Mouse (Mus musculus) kidney, adult 9 months (tissue): Measurements from ENCODE around the gene Kcp.

ENCODE experiments used
- DNase-seq: peaks from one replicate; pipeline ENCODE4 v3.0.0; 2022

The Kcp gene

DNA sequence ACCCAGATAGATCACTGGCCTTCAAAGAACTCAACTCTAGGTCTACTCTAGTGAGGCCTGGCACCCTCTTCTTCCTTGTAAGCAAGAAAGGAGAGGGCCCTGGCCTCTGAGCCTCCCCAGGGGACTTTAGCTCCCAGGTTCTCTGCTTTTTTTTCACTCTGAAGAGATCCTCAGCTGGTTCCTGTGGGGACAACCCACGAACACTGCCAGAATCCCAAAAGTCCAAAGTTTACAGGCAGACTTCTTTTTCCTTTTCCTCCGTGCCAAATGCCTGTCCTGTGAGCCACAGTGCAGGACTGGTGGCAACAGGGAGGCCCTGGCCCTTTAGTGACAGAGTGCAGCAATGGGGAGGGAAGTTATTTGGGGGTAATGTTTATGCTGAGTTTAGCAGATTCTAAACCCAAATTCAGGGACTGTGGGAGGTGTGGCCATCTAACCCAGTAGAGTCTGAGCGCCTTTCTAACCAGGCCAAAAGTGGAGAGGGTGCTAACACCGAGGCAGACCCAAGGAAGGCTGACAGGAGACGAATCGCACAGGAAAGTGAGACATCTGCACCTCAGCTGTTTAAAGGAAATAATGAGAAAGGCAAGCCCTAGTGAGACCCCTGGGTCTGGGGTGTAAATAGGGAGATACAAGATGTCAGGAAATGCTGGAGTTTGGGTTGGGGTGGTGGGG lies 15.0 kb upstream of the Kcp start:
- peak; percentile 83 for DNase-seq

DNA sequence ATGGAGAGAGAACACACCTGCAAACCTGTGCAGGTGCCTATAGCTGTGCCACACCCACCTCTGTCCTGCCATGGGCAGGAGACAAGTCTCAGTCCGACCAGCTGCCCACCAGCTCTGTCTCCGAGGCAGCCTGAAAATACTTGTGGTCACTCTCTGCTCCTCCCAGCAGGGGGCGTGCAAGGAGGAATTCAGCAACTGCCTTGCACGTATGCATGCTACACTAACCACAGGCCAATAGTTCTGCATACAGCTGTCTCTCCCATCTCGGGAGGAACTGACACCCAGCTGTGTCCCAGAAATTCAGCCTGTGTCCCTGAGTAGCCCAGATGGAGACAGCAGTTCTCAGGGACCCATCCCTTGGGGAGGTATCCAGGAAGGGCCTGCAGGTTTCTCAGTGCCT lies 9.4 kb upstream of the Kcp start:
- DNase-seq, result peak; percentile 78

DNA sequence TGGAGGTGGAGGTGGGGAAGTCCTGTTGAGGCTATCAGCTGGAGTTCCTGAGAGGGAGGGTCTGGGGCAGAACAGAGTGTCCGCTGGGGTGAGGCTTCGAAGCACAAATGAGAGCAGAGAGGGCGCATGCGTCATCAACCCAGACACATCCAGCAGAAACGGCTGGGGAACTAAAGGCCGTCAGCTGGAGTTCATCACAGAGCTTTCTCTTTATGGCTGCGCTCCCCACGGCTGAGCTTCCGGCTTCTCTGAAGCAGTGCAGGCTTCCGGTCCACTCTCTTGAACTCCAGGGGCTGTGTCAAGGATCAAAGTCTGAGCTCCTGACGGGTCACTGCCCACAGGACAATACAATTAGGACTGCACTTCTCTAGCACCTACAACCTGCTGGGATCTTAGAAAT lies 5.5 kb upstream of the Kcp start:
- peak; percentile 86 for DNase-seq

GRCm38 (mm10) chr6:29509086-29509485 lies 1.3 kb upstream of the Kcp start:
- DNase-seq, result no peak

DNA sequence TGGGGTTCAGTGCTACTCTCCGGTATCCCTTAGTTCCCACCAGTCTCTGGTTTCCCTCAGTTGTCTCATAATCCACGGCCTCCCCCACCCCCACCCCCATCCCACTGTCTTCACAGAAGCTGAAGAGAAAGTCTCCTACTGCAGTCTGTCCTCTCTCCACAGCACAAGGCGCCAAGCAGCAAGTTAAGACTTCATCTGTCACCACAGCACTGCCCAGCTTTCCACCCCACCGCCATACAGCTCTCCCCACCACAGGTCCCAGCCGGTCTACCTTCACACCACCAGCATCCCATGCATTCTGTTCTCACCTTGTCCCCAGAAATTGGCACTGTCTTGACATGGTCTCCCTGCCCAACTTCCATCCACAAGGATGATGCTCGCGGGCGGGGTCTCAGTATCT lies 918 bp downstream of the Kcp start:
- DNase-seq, result no peak

DNA sequence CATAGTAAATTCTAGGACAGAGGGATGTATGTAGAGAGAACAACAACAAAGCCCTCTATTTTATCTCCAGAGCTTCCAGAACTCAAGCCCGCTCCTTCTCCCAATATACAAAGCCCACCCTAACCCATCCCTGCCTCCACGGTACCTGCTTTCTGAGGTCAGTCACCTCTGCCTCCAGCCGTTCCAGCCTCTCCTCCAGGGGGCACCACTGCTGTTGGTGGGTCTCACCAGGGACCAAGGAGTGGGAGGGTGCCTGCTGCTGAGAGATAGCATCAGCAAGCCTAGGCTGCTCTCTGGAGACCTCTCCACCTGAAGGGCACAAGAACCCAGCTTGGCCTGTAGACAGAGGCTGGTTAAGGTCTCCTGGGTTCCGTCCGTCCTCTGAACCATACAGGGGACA lies 2.3 kb downstream of the Kcp start:
- DNase-seq, result no peak

DNA sequence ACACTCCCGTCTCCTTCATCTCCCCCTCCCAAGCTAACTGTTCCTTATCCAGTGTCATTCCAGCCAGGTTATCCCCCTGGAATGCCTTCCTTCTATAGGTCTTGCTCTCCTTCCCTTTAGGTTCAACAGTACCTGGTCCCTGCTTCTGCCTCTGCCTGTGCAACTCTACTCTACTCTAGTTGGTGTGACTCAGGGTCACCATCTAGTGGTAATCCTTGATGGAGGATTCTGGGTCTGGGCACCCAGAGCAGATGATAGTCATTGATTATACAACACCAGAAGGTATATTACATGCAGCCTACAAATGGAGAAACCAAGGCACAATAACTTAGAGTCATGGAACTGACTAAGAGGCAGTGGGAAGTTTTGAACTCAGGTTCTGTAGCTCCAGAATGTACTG lies 6.2 kb downstream of the Kcp start:
- peak; percentile 55 for DNase-seq

GRCm38 (mm10) chr6:29500810-29501209 lies 6.9 kb downstream of the Kcp start:
- DNase-seq, result no peak

- DNase-seq, result no peak
Measured at GRCm38 (mm10) chr6:29500177-29500576, 7.6 kb downstream of the Kcp start.

DNA sequence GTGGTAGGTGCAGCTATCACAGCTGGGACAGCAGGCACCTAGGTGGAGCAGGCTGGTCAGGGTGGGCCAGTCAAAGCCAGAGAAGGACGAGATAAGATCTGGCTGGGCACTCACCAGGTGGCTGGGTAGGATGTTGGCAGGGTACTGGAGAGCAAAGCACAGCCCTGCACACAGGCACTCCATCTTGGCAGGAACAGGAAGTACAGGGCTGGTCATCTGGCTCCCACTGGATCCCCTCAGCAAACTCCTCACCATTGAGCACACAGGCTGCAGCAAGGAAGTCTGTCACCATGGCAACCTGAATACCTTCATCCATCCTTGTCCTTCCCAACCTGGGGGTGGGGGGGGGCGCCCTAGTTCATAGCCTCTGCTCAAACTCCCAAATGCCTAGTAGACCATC lies 10.0 kb downstream of the Kcp start:
- DNase-seq, result no peak

- no peak for DNase-seq
Measured at GRCm38 (mm10) chr6:29496270-29496669, 11.5 kb downstream of the Kcp start.

DNA sequence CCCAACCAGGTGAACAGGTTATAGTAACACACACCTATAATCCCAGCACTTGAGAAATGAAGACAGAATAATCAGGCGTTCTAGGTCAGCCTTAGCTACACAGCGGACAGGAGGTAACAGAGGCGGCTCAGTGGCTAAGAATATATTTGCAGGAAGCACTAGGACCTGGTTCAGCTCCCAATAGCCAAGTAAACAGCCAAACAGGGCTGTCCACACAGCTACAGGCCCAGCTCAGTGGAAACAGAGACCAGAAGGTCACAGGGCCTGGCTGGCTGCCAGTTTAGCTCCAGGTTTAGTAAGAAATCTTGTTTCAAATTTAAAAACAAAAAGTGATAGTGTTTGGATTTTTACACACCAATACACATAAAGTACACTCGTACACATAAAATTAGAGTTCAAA lies 13.7 kb downstream of the Kcp start:
- peak; percentile 43 for DNase-seq

GRCm38 (mm10) chr6:29485951-29486350 lies 21.8 kb downstream of the Kcp start:
- no peak for DNase-seq

DNA sequence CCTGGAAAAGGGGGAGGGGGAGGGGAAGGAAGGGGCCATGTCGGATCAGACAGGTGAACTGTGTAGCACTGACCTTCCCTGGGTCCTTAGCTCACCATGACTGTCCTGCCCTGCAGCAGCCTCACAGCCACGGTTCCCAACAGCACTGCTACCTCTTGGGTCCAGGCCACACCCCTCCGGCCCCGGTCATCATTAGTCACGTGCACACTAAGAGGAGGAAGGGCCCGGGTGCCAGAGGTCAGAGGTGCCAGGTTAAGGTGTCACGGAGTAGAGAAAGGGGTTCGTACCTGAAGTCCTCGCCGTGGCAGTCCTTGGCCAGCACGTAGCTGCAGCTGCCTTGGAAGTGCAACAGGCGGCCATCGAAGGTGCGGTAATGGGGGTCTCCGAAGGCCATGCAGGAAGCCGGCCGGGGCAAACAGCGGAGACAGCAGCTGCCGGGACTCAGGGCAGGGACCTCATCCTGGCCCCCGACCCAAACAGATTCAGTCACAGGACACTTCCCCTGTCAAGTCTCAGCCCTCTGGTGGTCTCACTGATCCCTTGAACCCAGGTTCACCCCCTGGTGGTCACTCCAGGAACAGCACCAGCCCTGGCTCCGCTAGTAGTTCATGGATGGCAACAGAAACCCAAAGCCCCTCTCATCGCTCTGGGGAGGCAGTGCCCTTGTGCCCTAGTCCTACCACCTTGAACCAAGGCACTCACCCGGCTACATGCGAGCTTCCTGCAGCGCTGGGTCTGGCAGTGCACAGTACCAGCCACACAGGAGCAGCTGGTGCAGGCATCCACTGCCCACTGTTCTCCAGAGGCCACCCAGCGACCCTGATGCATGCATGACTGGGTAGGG lies 22.8 kb downstream of the Kcp start:
- peak; percentile 60 for DNase-seq

DNA sequence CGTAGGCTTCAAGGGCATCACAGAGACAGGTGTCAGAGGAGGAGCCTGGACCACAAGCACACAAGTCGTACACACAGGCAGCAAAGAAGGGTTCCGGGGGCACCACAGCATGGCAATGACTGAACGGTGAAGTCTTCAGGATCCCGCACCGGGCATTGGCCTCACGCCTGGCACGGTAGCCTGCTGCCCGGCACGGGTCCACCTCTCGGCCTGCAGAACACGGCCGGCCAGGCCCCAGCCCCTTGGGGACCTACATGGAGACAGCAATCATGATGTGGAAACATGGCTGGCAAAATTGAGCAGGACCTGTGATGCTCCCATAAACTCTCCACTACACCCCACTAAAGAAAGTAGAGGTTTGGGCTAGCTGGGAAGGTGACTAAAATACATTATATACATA lies 25.1 kb downstream of the Kcp start:
- no peak for DNase-seq

GRCm38 (mm10) chr6:29474736-29475135 lies 33.0 kb downstream of the Kcp start:
- peak; percentile 83 for DNase-seq

- peak; percentile 90 for DNase-seq
Measured at GRCm38 (mm10) chr6:29473941-29474691, 33.6 kb downstream of the Kcp start.

DNA sequence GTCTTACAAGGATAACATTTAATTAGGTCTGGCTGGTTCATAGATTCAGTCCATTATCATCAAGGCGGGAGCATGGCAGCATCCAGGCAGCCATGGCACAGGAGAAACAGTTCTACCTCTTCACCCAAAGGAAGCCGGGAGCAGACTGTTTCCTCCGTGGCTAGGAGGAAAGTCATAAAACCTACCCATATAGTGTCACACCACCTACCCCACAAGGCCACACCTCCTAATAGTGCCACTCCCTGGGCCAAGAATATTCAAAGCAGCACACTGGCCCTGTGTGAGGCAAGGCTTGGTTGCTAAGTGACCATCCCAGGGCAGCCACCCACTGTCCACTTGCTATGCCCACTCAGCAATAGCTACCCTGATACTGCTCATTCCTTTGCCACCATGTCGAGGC lies 36.6 kb downstream of the Kcp start, which contains the start of gene Atp6v1fnb:
Gene Atp6v1fnb, plus strand, starts transcription at position 301 of the 400 bp plus-strand sequence.
- no peak for DNase-seq

- DNase-seq, result peak; percentile 58
Measured at GRCm38 (mm10) chr6:29468851-29469250, 38.9 kb downstream of the Kcp start.

- peak; percentile 95 for DNase-seq
Measured at GRCm38 (mm10) chr6:29467583-29468354, 40.0 kb downstream of the Kcp start, which contains the start of gene Atp6v1f. Atp6v1f (plus strand) TSS chr6:29467718.

GRCm38 (mm10) chr6:29463388-29463787 lies 44.4 kb downstream of the Kcp start:
- DNase-seq, result no peak

DNA sequence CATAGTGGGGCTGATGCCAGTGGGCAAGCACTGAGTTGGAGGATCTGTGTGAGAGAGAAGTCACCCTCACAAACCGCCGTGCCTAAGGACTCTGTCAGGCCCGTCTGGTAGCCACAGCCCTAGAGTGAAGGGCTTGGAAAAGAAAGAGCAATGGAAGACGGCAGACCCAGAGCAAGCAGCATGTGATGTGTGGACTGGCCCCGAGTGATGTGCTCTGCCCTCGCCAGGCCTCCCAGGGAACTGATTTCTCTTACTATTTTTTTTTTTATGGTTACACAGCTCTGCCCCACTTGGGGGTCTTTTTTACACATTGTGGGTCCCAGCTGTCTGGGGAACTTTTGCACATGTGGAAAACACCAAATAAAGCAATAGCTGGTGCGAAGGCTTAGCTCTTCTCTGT lies 46.2 kb downstream of the Kcp start:
- DNase-seq, result no peak

DNA sequence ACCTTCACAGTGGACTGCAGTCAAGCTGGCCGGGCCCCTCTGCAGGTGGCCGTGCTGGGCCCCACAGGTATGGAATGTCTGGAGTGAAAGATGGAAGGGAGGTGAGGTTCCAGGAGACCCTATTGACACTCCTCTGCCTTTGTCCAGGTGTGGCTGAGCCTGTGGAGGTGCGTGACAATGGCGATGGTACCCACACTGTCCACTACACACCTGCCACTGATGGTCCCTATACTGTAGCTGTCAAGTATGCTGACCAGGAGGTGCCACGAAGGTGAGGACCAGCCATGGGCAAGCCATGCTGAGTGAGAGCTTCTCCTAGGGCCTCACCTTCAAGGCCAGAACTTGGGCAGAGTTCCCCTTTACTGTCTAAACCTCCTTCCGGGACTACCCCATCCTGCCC lies 57.1 kb downstream of the Kcp start:
- DNase-seq, result no peak
